Mouse (Mus musculus): ENCODE data around the gene Zfp667.

The Zfp667 gene

DNA sequence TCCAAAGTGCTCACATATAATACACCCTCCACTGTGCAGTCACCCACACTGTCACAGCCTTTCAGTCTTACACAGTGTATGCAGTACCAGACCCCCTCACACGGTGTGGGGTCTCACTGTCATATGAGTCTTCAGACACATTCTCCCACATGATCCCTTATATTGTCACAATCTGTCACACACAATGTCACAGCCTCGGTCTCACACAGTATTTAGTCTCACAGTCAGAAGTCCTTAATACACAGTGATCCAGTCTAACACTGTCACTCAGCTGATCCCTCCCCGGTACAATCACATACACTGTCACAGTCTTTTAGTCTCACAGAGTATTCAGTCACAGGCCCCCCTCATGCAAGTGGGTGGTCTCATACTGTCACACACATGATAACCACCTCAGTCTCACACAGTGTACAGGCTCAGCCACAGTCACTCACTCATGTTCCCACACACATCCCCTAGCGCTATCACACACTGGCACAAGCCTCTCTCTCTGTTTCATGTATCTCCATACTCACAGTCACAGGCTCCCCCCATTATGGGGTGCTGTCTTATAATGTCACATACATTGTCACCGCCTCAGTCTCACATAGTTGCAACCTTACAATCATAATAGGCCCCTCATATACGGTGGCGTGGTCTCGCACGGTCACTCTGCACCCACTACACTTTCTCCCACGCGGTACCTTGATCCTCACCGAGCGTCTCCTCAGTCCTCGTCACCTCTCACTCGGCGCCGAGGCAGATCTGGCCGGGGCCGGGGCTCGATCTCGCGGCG, 44.3 kb downstream of the Zfp667 start:
- DNase-seq = peak; percentile 57

DNA sequence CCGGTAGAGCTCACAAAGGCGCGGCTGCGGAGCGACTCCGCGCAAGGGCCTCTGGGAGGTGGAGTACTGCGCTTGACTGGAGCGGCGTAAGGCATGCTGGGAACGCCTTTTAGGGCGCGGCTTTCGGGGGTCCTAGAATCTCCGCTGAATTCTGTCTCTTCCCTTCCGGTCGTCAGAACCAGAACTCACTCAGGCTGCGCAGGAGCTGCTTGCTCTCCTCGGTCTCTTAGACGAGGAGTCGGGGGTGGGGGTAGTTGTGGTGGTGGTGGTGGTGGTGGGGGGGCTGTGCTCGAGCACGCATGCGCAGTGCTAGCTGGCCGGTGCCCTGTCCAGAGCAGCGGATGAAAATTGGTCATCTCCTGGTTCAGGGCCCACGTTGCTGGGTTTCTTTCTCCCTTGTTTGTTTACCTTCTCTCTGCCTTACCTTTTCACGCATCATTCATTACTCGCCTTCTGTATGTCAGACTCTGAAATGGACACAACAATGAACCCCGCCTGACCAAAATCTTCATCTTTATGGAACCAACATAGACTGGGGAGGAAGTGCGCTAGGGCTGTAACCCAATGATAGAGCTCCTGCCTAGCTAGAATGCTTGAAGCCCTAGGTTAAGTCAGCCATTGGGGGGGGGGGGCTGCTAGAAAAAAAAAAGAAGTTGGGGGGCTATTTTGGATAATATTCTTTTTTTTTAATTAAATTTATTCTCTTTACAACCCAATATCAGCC, 45.0 kb downstream of the Zfp667 start, which contains the start of gene Zfp583:
Zfp583 (minus strand) TSS at position 53 of the 724 bp plus-strand sequence.
- DNase-seq = peak; percentile 94

DNA sequence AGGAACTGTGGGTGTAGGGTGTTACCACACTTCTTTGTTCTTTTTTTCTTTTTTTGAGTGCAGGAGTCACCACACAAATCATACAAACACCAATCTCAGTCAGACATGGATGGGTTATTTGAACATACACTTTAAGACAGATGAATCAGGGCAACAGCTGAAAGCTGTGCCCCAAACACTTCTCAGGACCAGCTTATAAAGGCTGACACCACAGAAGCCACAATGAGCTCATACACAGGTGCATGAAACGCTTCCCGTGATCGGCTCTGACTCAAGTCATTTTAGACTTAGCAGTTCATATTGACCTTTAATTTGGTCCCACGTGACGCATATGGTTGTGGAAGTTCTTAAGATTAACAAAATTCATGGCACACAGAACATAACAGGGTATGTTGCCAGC, 53.5 kb downstream of the Zfp667 start:
- DNase-seq = no peak

DNA sequence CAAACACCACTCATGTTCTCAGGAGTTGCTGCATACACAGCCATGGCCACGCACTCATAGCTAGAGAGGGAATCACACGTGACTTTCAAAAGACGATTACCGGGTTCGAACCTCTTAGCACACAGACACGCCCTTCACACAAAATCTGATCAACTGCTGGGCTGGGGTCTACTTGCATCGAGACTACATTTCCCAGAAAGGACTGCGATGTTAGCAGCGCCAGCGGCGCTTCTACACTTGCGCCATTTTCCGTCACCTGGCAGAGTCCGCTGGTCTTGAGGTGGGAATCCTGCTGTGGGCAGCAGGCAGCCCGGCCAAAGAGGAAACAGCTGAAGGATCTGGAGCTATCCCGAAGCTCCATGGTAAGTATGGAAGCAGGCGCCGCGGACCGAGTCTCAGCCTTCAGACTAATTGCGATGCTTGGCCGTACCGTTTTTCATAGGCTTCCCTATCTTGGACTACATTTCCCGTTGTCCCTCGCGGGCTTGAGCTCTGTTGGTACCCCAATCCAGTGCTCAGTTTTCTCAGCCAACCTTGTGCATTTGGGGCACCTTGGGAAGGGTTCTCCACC, 57.2 kb downstream of the Zfp667 start, which contains the start of gene Gm3854:
Gm3854 (plus strand) TSS at position 259 of the 571 bp plus-strand sequence.
- DNase-seq = peak; percentile 89

DNA sequence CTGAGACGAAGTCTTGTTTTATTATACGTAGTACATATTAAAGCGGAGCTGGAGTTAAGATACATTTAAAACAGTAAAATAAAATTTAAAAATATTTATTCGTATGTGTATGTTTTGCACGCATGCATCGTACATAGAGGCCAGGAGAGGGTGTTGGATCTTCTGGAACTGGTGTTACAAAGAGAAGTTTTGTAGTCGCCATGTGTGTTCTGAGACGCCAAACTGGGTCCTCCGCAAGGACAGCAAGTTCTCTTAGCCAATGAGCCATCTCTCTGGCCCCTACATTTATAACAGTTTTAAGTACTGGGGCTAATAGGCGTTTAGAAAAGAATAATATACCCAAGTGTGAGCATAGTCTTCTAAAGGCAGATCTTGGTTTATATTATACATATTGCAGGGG, 57.7 kb downstream of the Zfp667 start:
- no peak for DNase-seq
